ENCODE assay signal across 9 mouse cellular contexts in the genomic region with DNA sequence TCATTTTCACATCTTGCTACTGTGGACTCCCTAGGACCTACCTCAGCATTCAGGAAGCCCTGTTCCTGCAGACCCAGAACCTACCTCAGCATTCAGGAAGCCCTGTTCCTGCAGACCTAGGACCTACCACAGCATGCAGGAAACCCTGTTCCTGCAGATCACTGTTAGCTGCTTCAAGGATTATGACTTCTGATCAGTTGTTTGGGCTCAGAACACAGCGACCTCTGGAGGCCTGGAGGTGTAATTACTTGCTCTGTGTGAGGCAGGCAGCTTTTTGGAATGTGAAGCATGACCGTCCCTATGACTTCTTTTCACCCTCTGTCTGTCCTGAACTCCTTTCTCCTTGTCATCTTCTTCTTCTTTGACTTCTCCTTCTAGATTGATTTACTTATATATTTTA. TPM values are rescaled to one million over a fixed set of nuclear protein-coding genes. Genes with fewer than 3 reads are reported as not detected.
DNase-seq lines count a peak whose midpoint lies in the region; ATAC-seq and TF ChIP-seq lines count a peak whose summit lies in the region.
"Had no signal": no experiment of that assay in that cellular context is flagged by ENCODE, and none has a peak within 500 bp of the region (broad histone marks: within the 10 kb centered on the region; RNA-seq: fewer than 3 reads in every experiment).

No protein-coding gene starts in this region.

- H3K36me3 ChIP-seq in spleen, adult 2 months (ENCODE audit: control insufficient read depth, insufficient read depth, low read length): no peaks in the 10 kb centered on the region
- H3K36me3 ChIP-seq in liver, embryonic 14.5 days (replicated peaks; ENCODE audit: control insufficient read depth, insufficient read depth, low read depth): no peaks in the 10 kb centered on the region

- peak; percentile 42 for DNase-seq in embryo, embryonic 10.5 days (ENCODE audit: low spot score)
- no peak for DNase-seq in embryo, embryonic 9.5 days (ENCODE audit: extremely low spot score)
- DNase-seq in spleen, adult 2 months (ENCODE audit: low read depth in 1 of 2, low spot score in 2 of 2): no peak
- no peak for DNase-seq in spleen, adult 12 weeks (ENCODE audit: low spot score)
- peak in 2 of 3 experiments; percentile 30 to 35 for DNase-seq in liver, embryonic 14.5 days (ENCODE audit: low read depth in 3 of 3, low spot score in 3 of 3)
- DNase-seq in thymus, postnatal 4 days: peak; percentile 78
- no peak for DNase-seq in frontal cortex, postnatal 25 days (ENCODE audit: low spot score in 2 of 2)
- no peak for DNase-seq in left cerebral cortex, postnatal 25 days (ENCODE audit: low spot score in 2 of 2)

- H3K4me1 ChIP-seq in spleen, adult 2 months (ENCODE audit: control insufficient read depth, insufficient read depth, insufficient read length): no peaks in the 10 kb centered on the region
- no peaks in the 10 kb centered on the region for H3K4me1 ChIP-seq in liver, embryonic 14.5 days (replicated peaks; ENCODE audit: control insufficient read depth in 2 of 2, insufficient read depth in 2 of 2, low read length in 1 of 2)

- H3K4me3 ChIP-seq in spleen, adult 2 months (ENCODE audit: extremely low read depth, insufficient read depth, insufficient read length): no peak overlapping the region
- H3K4me3 ChIP-seq in liver, embryonic 14.5 days (ENCODE audit: insufficient read depth in 1 of 2, low read depth in 2 of 2, low read length in 2 of 2): no peak overlapping the region

- no peaks in the 10 kb centered on the region for H3K9me3 ChIP-seq in liver, embryonic 14.5 days (ENCODE audit: control insufficient read depth, low read length)

- no peak overlapping the region for H3K4me2 ChIP-seq in liver, embryonic 14.5 days (ENCODE audit: low read depth)
- H3K4me2 ChIP-seq: heart, embryonic 11.5 days had no signal

- TF ChIP-seq EP300 in liver, embryonic 14.5 days (IDR thresholded peaks at IDR 0.05; ENCODE audit: low read depth): no peak

- H3K9ac ChIP-seq in liver, embryonic 14.5 days (replicated peaks): no peak overlapping the region

- no peak overlapping the region for H3K27ac ChIP-seq in spleen, adult 2 months (ENCODE audit: insufficient read depth, low read length)
- H3K27ac ChIP-seq in liver, embryonic 14.5 days: no peak overlapping the region

- TF ChIP-seq CTCF in spleen, adult 2 months (IDR thresholded peaks at IDR 0.05; ENCODE audit: extremely low read depth, insufficient read depth, insufficient read length, insufficient replicate concordance): peak; percentile 41; the same call in 1 of the 2 replicates
- TF ChIP-seq CTCF in liver, embryonic 14.5 days (IDR thresholded peaks at IDR 0.05; ENCODE audit: low read depth): peak; percentile 85

- H3K27me3 ChIP-seq in spleen, adult 2 months (ENCODE audit: control insufficient read depth, insufficient read depth, low read length): no peaks in the 10 kb centered on the region
- no peaks in the 10 kb centered on the region; the same call in 1 of the 2 replicates for H3K27me3 ChIP-seq in liver, embryonic 14.5 days (ENCODE audit: control insufficient read depth, insufficient read depth, low read length)

- intact Hi-C loops in left cerebral cortex, postnatal 25 days (cut with DNase I): no loop called here

- no peak for ATAC-seq in liver, embryonic 14.5 days (ENCODE audit: insufficient read depth)

- 47% methylated on average over 2 of the region's 2 CpGs for WGBS in spleen, adult 2 months
- 34% methylated on average over 2 of the region's 2 CpGs for WGBS in liver, embryonic 14.5 days (ENCODE audit: insufficient replicate concordance)

- TF ChIP-seq POLR2A in spleen, adult 2 months (IDR thresholded peaks at IDR 0.05; ENCODE audit: low read depth, low read length): no peak

RNA-seq across cellular contexts. Expression of a gene that starts 27.1 kb away (rescaled TPM):
- polyA plus RNA-seq in spleen, adult 2 months (2012; rRNA removed): 12.2 and 15.1 TPM in 2 replicates
- 23.4 and 32.2 TPM in 2 replicates for polyA plus RNA-seq in liver, embryonic 14.5 days (2012; rRNA removed)
- 32.1 and 36.5 TPM in 2 replicates for polyA plus RNA-seq in liver, embryonic 14.5 days (2014; fragmentation: Nextera tagmentation; extraction: Ambion mirVana)
- total RNA-seq in left cerebral cortex, postnatal 25 days (2021): 10 to 100 TPM; 31.0 to 33.1 TPM

RNA-seq across cellular contexts. Expression of a gene that starts 38.5 kb away (rescaled TPM):
- 0.33 and 0.41 TPM in 2 replicates for polyA plus RNA-seq in spleen, adult 2 months (2012; rRNA removed)
- 0.02 and 0.03 TPM in 2 replicates for polyA plus RNA-seq in liver, embryonic 14.5 days (2012; rRNA removed)
- not detected in 2 replicates for polyA plus RNA-seq in liver, embryonic 14.5 days (2014; fragmentation: Nextera tagmentation; extraction: Ambion mirVana)
- 10 to 100 TPM; 20.3 to 22.8 TPM for total RNA-seq in left cerebral cortex, postnatal 25 days (2021)

RNA-seq across cellular contexts. Expression of a gene that starts 45.0 kb away (rescaled TPM):
- polyA plus RNA-seq in spleen, adult 2 months (2012; rRNA removed): 47.0 and 54.2 TPM in 2 replicates
- 2.2 and 3.1 TPM in 2 replicates for polyA plus RNA-seq in liver, embryonic 14.5 days (2012; rRNA removed)
- polyA plus RNA-seq in liver, embryonic 14.5 days (2014; fragmentation: Nextera tagmentation; extraction: Ambion mirVana): 2.8 and 3.3 TPM in 2 replicates
- total RNA-seq in left cerebral cortex, postnatal 25 days (2021): 10 to 100 TPM; 37.5 to 38.6 TPM

RNA-seq across cellular contexts. Expression of a gene that starts 51.5 kb away (rescaled TPM):
- 58.2 and 111 TPM in 2 replicates for polyA plus RNA-seq in spleen, adult 2 months (2012; rRNA removed)
- 12.9 and 15.2 TPM in 2 replicates for polyA plus RNA-seq in liver, embryonic 14.5 days (2012; rRNA removed)
- polyA plus RNA-seq in liver, embryonic 14.5 days (2014; fragmentation: Nextera tagmentation; extraction: Ambion mirVana): 8.4 and 10.7 TPM in 2 replicates
- 10 to 100 TPM; 51.6 to 60.2 TPM for total RNA-seq in left cerebral cortex, postnatal 25 days (2021)

Comparison
In these comparisons a context has a peak if more than half of its experiments do, and no peak if none do; other contexts are left out.
1. DNase-seq: peak in embryo, embryonic 10.5 days (single experiment), liver, embryonic 14.5 days (2 of 3) and thymus, postnatal 4 days (single experiment); none in embryo, embryonic 9.5 days (single experiment), spleen, adult 2 months (0 of 2), spleen, adult 12 weeks (single experiment), frontal cortex, postnatal 25 days (0 of 2) and left cerebral cortex, postnatal 25 days (0 of 2).
2. RNA of a gene that starts 45.0 kb away (polyA plus RNA-seq): 47.0 to 54.2 TPM in spleen, adult 2 months; 2.2 to 3.3 TPM in liver, embryonic 14.5 days; every median in the first group is over 10 times any median in the second.